Mouse (Mus musculus) stomach, embryonic 16.5 days (tissue): ENCODE measurements around the gene Folh1. TPM values are rescaled to one million over a fixed set of nuclear protein-coding genes. Genes with fewer than 3 reads are reported as not detected.
"Not testable (repeated sequence)": the region's sequence is repeated elsewhere in the genome, so short reads cannot be mapped to it uniquely, and the experiment has no call there.

Experiments
- ATAC-seq: fragments of 200-750 bp; cut with Nextera tagmentation; 2 replicates; pipeline ENCODE4 v1.8.0; 2017; ENCODE audit warnings: moderate number of reproducible peaks, moderate TSS enrichment; ENCODE audit not compliant: insufficient read depth, low FRiP score
- H3K27ac ChIP-seq: fragments of 300-500 bp; sonication (generic); 2 replicates; pipeline ENCODE4 v1.5.1; 2014; ENCODE audit warnings: low read length
- H3K27me3 ChIP-seq: fragments of 300-500 bp; sonication (generic); 2 replicates; pipeline ENCODE4 v1.6.1; 2014; ENCODE audit warnings: low read length, control low read depth, mixed read lengths; ENCODE audit not compliant: control insufficient read depth, insufficient read depth
- H3K36me3 ChIP-seq: fragments of 300-500 bp; sonication (generic); 2 replicates; pipeline ENCODE4 v1.6.1; 2014; ENCODE audit warnings: low read length; ENCODE audit not compliant: control insufficient read depth, insufficient read depth
- H3K4me1 ChIP-seq: fragments of 300-500 bp; sonication (generic); 2 replicates; pipeline ENCODE4 v1.6.1; 2014; ENCODE audit warnings: low read length, control low read depth, mixed read lengths; ENCODE audit not compliant: control insufficient read depth, insufficient read depth
- H3K4me2 ChIP-seq: fragments of 300-500 bp; sonication (generic); 2 replicates; pipeline ENCODE4 v1.6.1; 2014; ENCODE audit warnings: low read depth, low read length, mixed read lengths
- H3K4me3 ChIP-seq: fragments of 300-500 bp; sonication (generic); replicated peaks from 2 replicates; pipeline ENCODE4 v1.5.1; 2014; ENCODE audit warnings: mild to moderate bottlenecking, low read length
- H3K9ac ChIP-seq: fragments of 300-500 bp; sonication (generic); 2 replicates; pipeline ENCODE4 v1.6.1; 2014; ENCODE audit warnings: low read length
- H3K9me3 ChIP-seq: fragments of 300-500 bp; sonication (generic); replicated peaks from 2 replicates; pipeline ENCODE4 v1.6.1; 2016; ENCODE audit warnings: low read length, control low read depth; ENCODE audit not compliant: control insufficient read depth
- WGBS: fragments of 180-500 bp; shearing (Covaris S2); extraction: QIAGEN DNeasy Blood & Tissue Kit; methylation state at CpG from one replicate; pipeline ENCODE4 v1.1.7; 2014; 5-methylcytosine and 5-hydroxymethylcytosine counted together
- polyA plus RNA-seq: library from polyadenylated mRNA; unstranded; fragments of >200 nt; fragmentation: Nextera tagmentation; extraction: Ambion mirVana; gene quantifications from 2 replicates; pipeline ENCODE4 v1.2.1, GENCODE M21; 2015

Gene Folh1
- polyA plus RNA-seq = 0.10 and 0.22 TPM in 2 replicates

DNA sequence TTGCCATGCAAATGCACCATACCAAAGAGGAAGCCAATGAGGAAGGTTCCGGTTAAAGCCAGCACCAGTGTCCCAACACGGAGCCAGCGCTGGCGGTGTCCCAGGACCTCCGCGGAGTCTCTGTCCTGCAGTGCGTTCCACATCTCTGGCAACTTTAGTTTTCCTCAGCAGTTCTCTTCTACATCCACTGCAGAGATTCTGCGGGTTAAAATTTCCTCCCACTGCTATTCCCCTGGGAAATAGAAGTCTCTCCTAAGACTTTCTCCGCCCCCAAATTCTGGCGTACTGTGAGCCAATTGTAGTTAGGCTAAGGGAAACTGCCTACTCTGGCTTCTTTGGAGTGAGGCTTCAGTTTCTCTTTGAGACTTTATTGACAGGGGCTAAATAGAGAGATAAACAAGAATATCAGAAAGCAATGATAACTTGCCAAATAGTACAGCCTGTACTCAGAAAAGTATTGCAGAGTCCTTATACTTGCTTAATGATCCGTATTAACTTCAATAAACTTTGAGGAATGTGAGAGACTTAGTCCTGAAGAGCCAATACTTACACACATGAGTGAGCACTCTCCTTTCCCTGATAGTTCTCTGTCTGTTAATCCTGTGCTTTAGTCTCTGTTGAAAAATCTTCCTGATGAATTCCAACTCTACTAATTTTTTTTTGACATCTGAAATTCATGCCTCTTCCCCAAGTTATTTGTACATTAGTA, at the start of gene Folh1:
Folh1 (minus strand) TSS at position 327 of the 709 bp plus-strand sequence.
- H3K27me3 ChIP-seq = no peaks in the 10 kb centered on the region
- H3K4me1 ChIP-seq = no peaks in the 10 kb centered on the region
- no peak within 1 kb of the TSS; the same call in 1 of the 2 replicates for H3K4me3 ChIP-seq
- no peaks in the 10 kb centered on the region for H3K9me3 ChIP-seq
- H3K36me3 ChIP-seq = no peaks in the 10 kb centered on the region
- 10% methylated on average over 11 of the region's 11 CpGs for WGBS
- H3K4me2 ChIP-seq = peak within 1 kb of the TSS; percentile 44
- ATAC-seq = no peak; the same call in 1 of the 2 replicates
- H3K27ac ChIP-seq = no peak within 1 kb of the TSS
- no peak within 1 kb of the TSS for H3K9ac ChIP-seq

DNA sequence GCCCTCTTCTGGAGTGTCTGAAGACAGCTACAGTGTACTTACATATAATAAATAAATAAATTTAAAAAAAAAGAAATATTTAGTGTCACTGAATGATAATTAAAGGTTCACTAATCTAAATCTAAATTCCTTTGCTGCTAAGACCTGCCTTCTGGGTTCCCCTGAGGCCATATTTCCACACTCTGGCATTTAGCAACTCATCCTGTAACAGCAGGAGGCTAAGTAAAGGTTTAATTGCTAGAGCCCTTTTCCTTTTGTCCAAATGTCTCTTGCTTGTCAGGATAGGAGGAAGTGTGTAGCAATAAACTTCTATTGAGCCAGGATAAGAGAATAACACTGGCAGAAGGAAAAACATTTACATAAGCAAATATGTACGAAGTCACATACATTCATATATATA, 40.7 kb upstream of the Folh1 start:
- ATAC-seq = no peak
- H3K9me3 ChIP-seq = no peaks in the 10 kb centered on the region
- H3K4me2 ChIP-seq = no peak overlapping the region
- no peaks in the 10 kb centered on the region for H3K4me1 ChIP-seq
- no peak overlapping the region for H3K9ac ChIP-seq
- H3K36me3 ChIP-seq = no peaks in the 10 kb centered on the region
- no peak overlapping the region for H3K4me3 ChIP-seq
- 48% methylated on average over 1 of the region's 1 CpGs for WGBS
- H3K27ac ChIP-seq = no peak overlapping the region
- no peaks in the 10 kb centered on the region for H3K27me3 ChIP-seq

DNA sequence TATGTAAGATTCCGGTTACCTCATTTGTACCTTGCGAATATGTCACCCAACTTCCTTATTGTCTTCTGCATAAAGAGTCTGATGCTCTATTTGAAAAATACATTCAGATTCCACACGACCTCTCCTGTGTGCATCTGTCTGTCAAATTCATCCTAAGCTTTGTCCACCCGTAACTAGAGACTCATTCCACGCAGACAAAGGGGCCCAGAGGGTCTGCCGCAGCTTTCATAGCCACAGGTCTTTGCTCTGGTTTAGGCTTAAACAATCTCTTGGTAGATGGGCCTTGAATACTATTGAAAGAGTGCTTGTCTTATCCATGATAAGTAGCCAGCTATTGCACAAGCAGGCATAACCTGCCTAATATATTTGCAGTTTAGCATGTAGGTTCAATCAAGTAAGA, 40.0 kb upstream of the Folh1 start:
- not testable (repeated sequence) for H3K27ac ChIP-seq, H3K4me1 ChIP-seq, H3K36me3 ChIP-seq, H3K4me3 ChIP-seq, H3K9ac ChIP-seq, H3K27me3 ChIP-seq, ATAC-seq, H3K4me2 ChIP-seq, H3K9me3 ChIP-seq
- WGBS = 81% methylated on average over 6 of the region's 6 CpGs

DNA sequence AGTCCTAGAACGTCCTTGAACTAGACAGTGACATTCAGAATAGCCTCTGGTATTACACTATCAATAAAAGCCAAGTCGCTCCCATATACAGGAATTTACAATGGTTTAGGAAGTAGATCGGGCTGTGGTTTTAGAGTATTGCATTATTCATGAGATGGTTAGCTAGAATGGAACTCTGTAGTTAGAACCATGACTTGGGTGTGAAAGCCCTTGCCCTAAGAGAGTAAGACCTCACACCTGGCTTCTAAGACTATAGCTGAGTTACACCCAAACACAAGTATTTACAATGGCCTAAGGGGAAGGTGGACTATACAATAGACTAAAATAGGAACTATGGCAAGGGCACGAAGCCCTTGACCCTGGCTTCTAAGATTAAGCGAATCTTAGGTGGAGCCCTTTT, 39.5 kb upstream of the Folh1 start:
- ATAC-seq, H3K4me1 ChIP-seq, H3K9ac ChIP-seq, H3K9me3 ChIP-seq, H3K4me2 ChIP-seq, H3K27me3 ChIP-seq, H3K36me3 ChIP-seq, H3K4me3 ChIP-seq, H3K27ac ChIP-seq: not testable (repeated sequence)
- 84% methylated on average over 4 of the region's 5 CpGs for WGBS

DNA sequence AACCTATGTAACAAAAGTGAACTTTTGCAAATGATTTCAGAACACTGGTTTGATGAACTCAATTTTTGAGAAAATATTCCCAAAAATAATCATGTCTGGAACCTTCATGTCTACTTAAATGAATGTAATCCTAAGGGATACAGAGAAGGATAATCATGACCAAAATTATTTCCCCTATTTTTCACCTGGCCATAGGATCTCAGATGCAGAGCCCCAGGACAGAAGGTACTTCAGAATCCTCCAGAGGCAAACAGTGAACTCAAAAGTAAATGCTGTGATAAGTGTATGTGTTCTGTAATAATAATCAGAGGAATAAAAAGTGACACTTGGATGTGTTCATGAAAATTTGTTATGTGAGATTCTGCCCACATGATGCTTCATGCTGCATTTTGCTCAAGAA, 19.0 kb upstream of the Folh1 start, which contains the start of gene Vmn2r77:
Vmn2r77 (plus strand) TSS at position 301 of the 400 bp plus-strand sequence.
- no peak within 1 kb of the TSS for H3K27ac ChIP-seq
- H3K4me2 ChIP-seq = no peak within 1 kb of the TSS
- no peak within 1 kb of the TSS for H3K4me3 ChIP-seq
- H3K4me1 ChIP-seq = no peaks in the 10 kb centered on the region
- H3K9me3 ChIP-seq = no peaks in the 10 kb centered on the region
- no peak within 1 kb of the TSS for H3K9ac ChIP-seq
- H3K27me3 ChIP-seq = no peaks in the 10 kb centered on the region
- ATAC-seq = no peak
- no peaks in the 10 kb centered on the region for H3K36me3 ChIP-seq

DNA sequence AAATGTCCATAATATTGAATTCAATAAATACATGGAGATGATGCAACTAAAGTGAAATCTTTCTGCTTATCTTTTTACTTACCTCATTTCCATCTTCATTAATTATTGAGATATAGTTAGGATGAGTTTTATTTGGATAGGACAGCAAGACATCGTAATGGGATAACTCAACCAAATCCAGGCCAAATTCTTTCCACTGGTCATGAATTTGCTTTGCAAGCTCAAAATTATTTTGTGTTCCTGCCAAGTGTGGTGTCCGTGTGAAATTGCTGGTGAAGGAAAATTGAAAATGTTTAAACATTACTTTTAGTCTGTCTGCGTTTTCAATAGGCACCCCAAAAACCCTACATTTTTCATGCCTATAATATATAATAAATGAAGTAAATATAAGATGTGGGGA, 4.1 kb downstream of the Folh1 start:
- ATAC-seq = no peak
- H3K4me3 ChIP-seq = no peak overlapping the region
- H3K4me2 ChIP-seq = no peak overlapping the region
- H3K27ac ChIP-seq = no peak overlapping the region
- H3K9me3 ChIP-seq = no peaks in the 10 kb centered on the region
- no peaks in the 10 kb centered on the region for H3K27me3 ChIP-seq
- no peak overlapping the region for H3K9ac ChIP-seq
- H3K36me3 ChIP-seq = no peaks in the 10 kb centered on the region
- whole genome bisulfite sequencing = 82% methylated on average over 3 of the region's 3 CpGs
- H3K4me1 ChIP-seq = no peaks in the 10 kb centered on the region

DNA sequence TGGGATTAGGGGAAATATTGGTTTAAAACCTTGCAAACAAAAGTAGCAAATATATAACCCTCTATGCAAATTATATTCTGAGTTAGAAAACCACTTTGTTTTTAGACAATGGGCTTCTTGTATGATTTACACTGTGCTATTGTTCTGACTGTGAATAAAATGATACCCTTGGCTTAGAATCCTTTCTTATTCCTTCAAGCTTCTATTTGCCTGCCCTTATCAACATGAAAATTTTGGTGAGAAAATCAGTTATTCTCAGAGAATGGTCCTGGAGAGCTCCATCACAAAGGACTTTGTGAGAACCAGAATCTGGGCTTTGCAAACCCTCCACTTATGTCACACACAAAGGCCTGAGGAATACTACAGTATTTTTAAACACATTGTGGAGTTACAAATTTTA, 11.1 kb downstream of the Folh1 start:
- Histone ChIP-seq H3K36me3 (no peaks in the 10 kb centered on the region), H3K27ac (no peak overlapping the region), H3K4me3 (no peak overlapping the region), H3K4me1 (no peaks in the 10 kb centered on the region), H3K9me3 (no peaks in the 10 kb centered on the region), H3K4me2 (no peak overlapping the region), H3K9ac (no peak overlapping the region), H3K27me3 (no peaks in the 10 kb centered on the region)
- ATAC-seq = no peak

DNA sequence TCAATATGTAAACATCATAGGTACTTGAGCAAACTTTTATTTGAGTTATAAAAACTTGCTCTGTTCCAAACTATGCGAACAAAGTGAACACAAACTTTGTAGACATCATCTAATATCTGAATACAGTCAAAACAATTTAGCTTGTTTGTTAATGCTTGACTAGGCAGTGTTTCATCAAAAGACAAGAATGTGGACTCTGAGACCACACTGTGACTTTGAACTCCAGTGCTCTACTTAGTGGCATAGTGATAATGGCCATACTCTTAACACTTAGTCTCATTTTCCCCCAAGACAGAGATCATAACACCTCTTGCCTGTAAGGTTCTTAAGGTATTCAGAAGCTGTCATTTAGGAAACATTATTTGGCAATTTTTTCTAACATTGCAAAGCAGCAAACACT, 15.0 kb downstream of the Folh1 start:
- no peak overlapping the region for H3K27ac ChIP-seq
- H3K4me3 ChIP-seq = no peak overlapping the region
- H3K4me2 ChIP-seq = no peak overlapping the region
- no peaks in the 10 kb centered on the region for H3K4me1 ChIP-seq
- WGBS = 71% methylated on average over 1 of the region's 1 CpGs
- H3K36me3 ChIP-seq = no peaks in the 10 kb centered on the region
- no peaks in the 10 kb centered on the region for H3K27me3 ChIP-seq
- H3K9me3 ChIP-seq = no peaks in the 10 kb centered on the region
- ATAC-seq = no peak
- no peak overlapping the region for H3K9ac ChIP-seq

DNA sequence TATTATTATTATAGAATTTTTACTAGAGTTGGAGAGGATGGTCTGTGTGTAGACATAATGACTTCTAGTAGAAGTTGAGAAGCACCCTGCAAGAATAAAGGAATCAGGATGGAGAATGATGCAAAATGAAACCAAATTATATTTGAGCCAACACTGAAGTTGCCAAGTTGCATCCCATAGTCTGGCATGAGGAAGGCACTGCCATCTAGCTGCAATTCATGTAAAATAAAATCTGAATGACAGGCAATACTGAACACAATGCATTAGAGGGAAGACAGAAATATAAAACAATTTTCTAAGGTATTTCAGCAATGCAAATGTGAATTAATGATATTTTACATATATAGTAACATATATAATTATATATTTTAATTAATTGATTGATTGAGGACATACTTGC, 50.7 kb downstream of the Folh1 start:
- no peak for ATAC-seq
- no peak overlapping the region for H3K9ac ChIP-seq
- H3K27me3 ChIP-seq = no peaks in the 10 kb centered on the region

More for the DNA sequence above, 50.7 kb downstream of the Folh1 start:
- Histone ChIP-seq H3K4me2 (no peak overlapping the region), H3K36me3 (no peaks in the 10 kb centered on the region), H3K9me3 (no peaks in the 10 kb centered on the region), H3K4me3 (no peak overlapping the region), H3K27ac (no peak overlapping the region), H3K4me1 (no peaks in the 10 kb centered on the region)
